8 mouse cellular contexts compared by ENCODE assay signal in the genomic region with DNA sequence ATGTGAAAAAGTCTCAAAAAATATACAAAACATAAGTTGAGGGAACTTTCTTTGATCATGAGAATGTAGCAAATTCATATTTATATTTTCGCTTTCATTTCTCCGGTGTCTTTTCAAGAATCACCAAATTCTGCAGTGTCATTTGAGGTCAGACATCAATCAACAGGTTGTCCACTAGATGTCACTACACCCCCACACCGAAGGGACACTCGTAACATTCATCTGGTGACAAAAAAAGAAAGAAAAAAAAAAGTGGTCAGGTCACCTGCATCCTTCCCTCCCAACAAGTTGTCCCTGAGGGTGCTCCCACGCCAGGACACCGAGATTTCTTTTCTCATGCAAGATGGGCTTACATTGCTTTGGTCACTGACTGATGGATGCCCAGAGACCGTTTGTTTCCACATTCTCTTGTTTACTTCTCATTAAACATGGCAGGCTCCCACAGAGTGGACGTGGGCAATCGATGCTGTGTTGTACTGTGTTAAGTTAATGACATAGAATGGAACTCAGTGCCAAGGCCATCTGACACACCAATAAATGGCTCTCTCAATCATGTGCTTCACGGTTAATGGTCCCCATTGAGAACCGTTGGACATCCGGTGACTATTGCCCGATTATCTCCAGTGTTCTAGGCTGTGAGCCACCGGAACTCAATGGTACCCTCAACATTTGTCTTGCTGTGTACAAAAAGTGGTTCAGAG.
A peak's percentile ranks its signal among the peaks of the same experiment; 100 is the strongest.
DNase-seq lines count a peak whose midpoint lies in the region; ATAC-seq and TF ChIP-seq lines count a peak whose summit lies in the region.
"Had no signal": no experiment of that assay in that cellular context is flagged by ENCODE, and none has a peak within 500 bp of the region (broad histone marks: within the 10 kb centered on the region; RNA-seq: fewer than 3 reads in every experiment).

No protein-coding gene starts in this region.

- no peak overlapping the region for H3K27ac ChIP-seq in kidney, embryonic 15.5 days
- no peak overlapping the region for H3K27ac ChIP-seq in lung, postnatal 0 days (ENCODE audit: low read length)
- H3K27ac ChIP-seq: embryonic facial prominence, embryonic 12.5 days had no signal

- no peak overlapping the region for H3K4me2 ChIP-seq in kidney, embryonic 15.5 days
- no peak overlapping the region for H3K4me2 ChIP-seq in lung, postnatal 0 days (replicated peaks; ENCODE audit: low read depth, low read length)
- H3K4me2 ChIP-seq: embryonic facial prominence, embryonic 12.5 days had no signal

- H3K36me3 ChIP-seq in kidney, embryonic 15.5 days, result no peaks in the 10 kb centered on the region
- H3K36me3 ChIP-seq in lung, postnatal 0 days (ENCODE audit: insufficient read depth, low read length), result no peaks in the 10 kb centered on the region
- H3K36me3 ChIP-seq: embryonic facial prominence, embryonic 12.5 days had no signal

- H3K4me3 ChIP-seq in kidney, embryonic 15.5 days (replicated peaks), result no peak overlapping the region
- H3K4me3 ChIP-seq in lung, postnatal 0 days (ENCODE audit: low read depth, low read length), result no peak overlapping the region
- H3K4me3 ChIP-seq: embryonic facial prominence, embryonic 12.5 days had no signal

- H3K9me3 ChIP-seq in kidney, embryonic 15.5 days (replicated peaks), result no peaks in the 10 kb centered on the region
- no peaks in the 10 kb centered on the region for H3K9me3 ChIP-seq in lung, postnatal 0 days (ENCODE audit: low read length)
- H3K9me3 ChIP-seq: embryonic facial prominence, embryonic 12.5 days had no signal

- no peaks in the 10 kb centered on the region for H3K27me3 ChIP-seq in kidney, embryonic 15.5 days
- no peaks in the 10 kb centered on the region for H3K27me3 ChIP-seq in lung, postnatal 0 days (replicated peaks; ENCODE audit: insufficient read depth, low read length)
- H3K27me3 ChIP-seq: embryonic facial prominence, embryonic 12.5 days had no signal

- no peak for ATAC-seq in kidney, embryonic 15.5 days (replicated peaks; ENCODE audit: low FRiP score)
- ATAC-seq in lung, postnatal 0 days, result no peak

- no peak overlapping the region for H3K9ac ChIP-seq in kidney, embryonic 15.5 days
- no peak overlapping the region for H3K9ac ChIP-seq in lung, postnatal 0 days (replicated peaks; ENCODE audit: low read depth)
- H3K9ac ChIP-seq: embryonic facial prominence, embryonic 12.5 days had no signal

- H3K4me1 ChIP-seq in kidney, embryonic 15.5 days, result peaks cover 11% of the 10 kb centered on the region; the same call in 1 of the 2 replicates
- no peaks in the 10 kb centered on the region for H3K4me1 ChIP-seq in lung, postnatal 0 days (ENCODE audit: insufficient read depth, low read depth, low read length)

- 78% methylated on average over 14 of the region's 14 CpGs for WGBS in kidney, embryonic 15.5 days
- WGBS in lung, postnatal 0 days, result 76% methylated on average over 14 of the region's 14 CpGs

- TF ChIP-seq EP300 in lung, postnatal 0 days (IDR thresholded peaks at IDR 0.05), result no peak

- TF ChIP-seq CTCF in lung, postnatal 0 days (IDR thresholded peaks at IDR 0.05), result peak; percentile 77

- peak; percentile 40 for DNase-seq in kidney, adult 9 months
- DNase-seq in A20 (ENCODE audit: low read depth, low spot score), result peak; percentile 50
- peak; percentile 55 for DNase-seq in ES-CJ7 (ENCODE audit: low read depth, low spot score)
- DNase-seq in embryo, embryonic 10.5 days (ENCODE audit: low spot score), result peak; percentile 46
- DNase-seq in lung, postnatal 0 days (ENCODE audit: low spot score), result peak; percentile 37
- DNase-seq in yolk sac, embryonic 10.5 days (ENCODE audit: low spot score), result peak; percentile 14
